Mouse (Mus musculus): ENCODE data around the gene Terb2. TPM values are rescaled to one million over a fixed set of nuclear protein-coding genes. Genes with fewer than 3 reads are reported as not detected.

Terb2 gene
- polyA plus RNA-seq, 1 experiment from 2014 or later = not detected

GRCm38 (mm10) chr2:122221798-122222197 lies 35.7 kb downstream of the Terb2 start:
- no peaks in the 10 kb centered on the region for H3K27me3 ChIP-seq (ENCODE audit: low read depth, poor library complexity, severe bottlenecking)
- WGBS = 19% methylated on average over 5 of the region's 5 CpGs
- H3K4me1 ChIP-seq = no peaks in the 10 kb centered on the region
- H3K36me3 ChIP-seq = no peaks in the 10 kb centered on the region
- H3K27ac ChIP-seq = no peak overlapping the region
- no peaks in the 10 kb centered on the region for H3K9me3 ChIP-seq (replicated peaks)
- no peak for DNase-seq (ENCODE audit: low spot score)
- H3K4me3 ChIP-seq = no peak overlapping the region

DNA sequence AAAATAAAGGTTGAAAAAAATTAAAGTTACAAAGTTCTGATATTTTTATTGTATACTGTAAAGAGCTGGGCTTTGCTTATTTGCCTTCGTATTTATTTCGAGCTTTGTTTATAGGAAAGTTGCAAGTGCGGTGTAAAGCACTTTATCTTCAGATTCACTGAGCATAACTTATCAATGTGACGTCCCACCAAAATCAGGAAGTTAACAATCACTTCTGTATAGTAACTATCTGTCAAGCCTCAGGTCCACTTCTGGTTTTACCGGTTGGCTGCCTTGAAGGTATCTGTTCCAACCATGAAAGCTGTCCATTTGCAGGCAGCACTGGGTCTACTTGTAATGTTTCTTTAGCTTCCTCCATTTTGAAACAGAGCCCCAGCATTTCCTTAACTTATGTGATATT lies 36.2 kb downstream of the Terb2 start:
- H3K27ac ChIP-seq = no peak overlapping the region
- H3K36me3 ChIP-seq = no peaks in the 10 kb centered on the region
- WGBS = 86% methylated on average over 5 of the region's 5 CpGs
- H3K4me3 ChIP-seq = no peak overlapping the region
- no peaks in the 10 kb centered on the region for H3K9me3 ChIP-seq (replicated peaks)
- H3K4me1 ChIP-seq = no peaks in the 10 kb centered on the region
- DNase-seq (ENCODE audit: low spot score) = no peak
- no peaks in the 10 kb centered on the region for H3K27me3 ChIP-seq (ENCODE audit: low read depth, poor library complexity, severe bottlenecking)

DNA sequence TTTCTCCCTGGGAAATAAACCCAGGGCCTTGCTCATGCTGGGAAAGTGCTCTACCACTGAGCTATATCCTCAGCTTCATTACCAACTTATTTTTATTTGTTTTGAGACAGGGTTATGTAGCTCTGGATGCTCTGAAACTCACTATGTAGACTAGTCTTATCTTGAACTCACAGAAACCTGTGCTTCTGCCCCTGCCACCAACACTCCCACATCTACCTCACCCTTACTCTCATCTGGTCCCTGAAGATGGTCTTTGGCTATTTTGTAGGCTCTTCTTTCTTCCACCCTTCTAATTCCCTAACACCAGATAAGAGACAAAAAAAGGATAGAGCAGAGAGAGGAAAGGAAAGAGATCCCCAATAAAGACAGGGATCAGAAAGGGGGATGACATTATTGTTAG lies 37.6 kb downstream of the Terb2 start:
- Histone ChIP-seq H3K4me3 (no peak overlapping the region), H3K27ac (no peak overlapping the region), H3K27me3 (ENCODE audit: low read depth, poor library complexity, severe bottlenecking) (no peaks in the 10 kb centered on the region), H3K9me3 (replicated peaks) (no peaks in the 10 kb centered on the region), H3K4me1 (no peaks in the 10 kb centered on the region), H3K36me3 (no peaks in the 10 kb centered on the region)
- no peak for DNase-seq (ENCODE audit: low spot score)

GRCm38 (mm10) chr2:122230395-122230794 lies 44.3 kb downstream of the Terb2 start:
- Histone ChIP-seq H3K36me3 (no peaks in the 10 kb centered on the region), H3K9me3 (replicated peaks) (no peaks in the 10 kb centered on the region), H3K27me3 (ENCODE audit: low read depth, poor library complexity, severe bottlenecking) (0 out of 2 replicates have a peak, but pooled peaks cover 2% of the 10 kb centered on the region), H3K27ac (no peak overlapping the region), H3K4me3 (no peak overlapping the region), H3K4me1 (peaks cover 11% of the 10 kb centered on the region)
- WGBS = 87% methylated on average over 6 of the region's 6 CpGs
- no peak for DNase-seq (ENCODE audit: low spot score)

GRCm38 (mm10) chr2:122231616-122232015 lies 45.5 kb downstream of the Terb2 start:
- no peak overlapping the region for H3K4me3 ChIP-seq
- no peak overlapping the region for H3K27ac ChIP-seq
- 85% methylated on average over 9 of the region's 9 CpGs for WGBS
- no peaks in the 10 kb centered on the region for H3K9me3 ChIP-seq (replicated peaks)
- 0 out of 2 replicates have a peak, but pooled peaks cover 4% of the 10 kb centered on the region for H3K27me3 ChIP-seq (ENCODE audit: low read depth, poor library complexity, severe bottlenecking)
- DNase-seq (ENCODE audit: low spot score) = no peak
- no peaks in the 10 kb centered on the region for H3K36me3 ChIP-seq
- peaks cover 11% of the 10 kb centered on the region for H3K4me1 ChIP-seq

DNA sequence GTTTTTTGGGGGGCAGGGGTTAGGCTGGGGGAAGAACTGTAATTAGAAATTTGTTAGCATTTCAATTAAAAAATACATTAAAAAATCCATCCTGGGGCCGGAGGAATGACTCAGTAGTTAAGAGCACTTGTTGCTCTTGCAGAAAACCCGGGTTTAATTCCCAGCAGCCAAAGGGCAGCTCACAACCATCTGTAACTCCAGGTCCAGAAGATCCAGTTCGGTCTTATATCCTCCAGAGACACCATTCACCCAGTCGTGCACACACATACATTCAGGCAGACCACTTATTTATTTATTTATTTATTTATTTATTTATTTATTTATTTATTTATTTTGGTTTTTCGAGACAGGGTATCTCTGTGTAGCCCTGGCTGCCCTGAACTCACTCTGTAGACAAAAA lies 47.3 kb downstream of the Terb2 start:
- H3K4me3 ChIP-seq = no peak overlapping the region
- H3K27ac ChIP-seq = no peak overlapping the region
- DNase-seq (ENCODE audit: low spot score) = no peak
- 0 out of 2 replicates have a peak, but pooled peaks cover 4% of the 10 kb centered on the region for H3K27me3 ChIP-seq (ENCODE audit: low read depth, poor library complexity, severe bottlenecking)
- H3K9me3 ChIP-seq (replicated peaks) = no peaks in the 10 kb centered on the region
- H3K36me3 ChIP-seq = no peaks in the 10 kb centered on the region
- peaks cover 11% of the 10 kb centered on the region for H3K4me1 ChIP-seq
- WGBS = 65% methylated on average over 5 of the region's 5 CpGs

DNA sequence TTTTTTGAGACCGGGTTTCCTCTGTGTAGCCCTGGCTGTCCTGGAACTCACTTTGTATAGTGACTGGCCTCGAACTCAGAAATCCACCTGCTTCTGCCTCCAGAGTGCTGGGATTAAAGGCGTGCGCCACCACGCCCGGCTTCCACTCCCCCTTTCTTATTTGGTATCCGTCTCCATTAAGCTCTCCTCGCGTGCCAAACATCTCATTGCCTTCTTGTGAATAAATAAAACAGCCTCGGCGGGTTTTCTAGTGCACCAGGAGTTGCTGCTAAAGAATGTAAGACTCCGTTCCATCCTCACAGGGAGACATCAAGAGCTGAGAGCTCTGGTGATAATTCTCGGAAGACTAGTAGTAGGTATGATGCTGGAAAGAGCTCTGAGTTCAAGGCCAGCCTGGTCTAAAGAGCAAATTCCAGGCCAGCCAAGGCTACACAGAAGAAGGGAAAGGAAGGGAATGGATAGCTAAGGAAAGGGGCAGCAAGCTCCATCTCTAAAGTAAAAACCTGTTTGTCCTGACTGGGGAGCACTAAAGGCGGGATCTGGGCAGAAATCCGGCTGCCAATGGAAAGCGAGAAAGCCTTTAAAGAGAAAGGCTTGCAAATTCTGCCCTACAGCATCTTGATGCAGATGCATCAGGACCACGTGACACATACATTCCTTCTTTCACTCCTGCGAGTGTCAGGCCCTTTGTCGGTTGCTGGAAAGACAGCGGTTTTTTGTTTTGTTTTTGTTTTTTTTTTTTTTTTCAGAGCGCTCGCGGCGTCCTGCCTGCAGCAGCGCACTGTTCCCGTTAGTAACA lies 47.9 kb downstream of the Terb2 start:
- H3K27ac ChIP-seq = peak overlapping the region; percentile 68; the same call in 1 of the 2 replicates
- H3K36me3 ChIP-seq = no peaks in the 10 kb centered on the region
- H3K4me3 ChIP-seq = peak overlapping the region; percentile 61
- DNase-seq (ENCODE audit: low spot score) = peak; percentile 49
- H3K9me3 ChIP-seq (replicated peaks) = no peaks in the 10 kb centered on the region
- H3K27me3 ChIP-seq (ENCODE audit: low read depth, poor library complexity, severe bottlenecking) = 0 out of 2 replicates have a peak, but pooled peaks cover 4% of the 10 kb centered on the region
- H3K4me1 ChIP-seq = peaks cover 11% of the 10 kb centered on the region
- 9% methylated on average over 26 of the region's 26 CpGs for WGBS

GRCm38 (mm10) chr2:122234611-122235288 lies 48.7 kb downstream of the Terb2 start, which contains the start of gene Sord:
TSS of gene Sord (plus strand) at chr2:122234749.
- Histone ChIP-seq H3K36me3 (no peaks in the 10 kb centered on the region), H3K4me3 (peak within 1 kb of the TSS; percentile 61), H3K27ac (peak within 1 kb of the TSS; percentile 68), H3K9me3 (replicated peaks) (no peaks in the 10 kb centered on the region), H3K4me1 (peaks cover 11% of the 10 kb centered on the region), H3K27me3 (ENCODE audit: low read depth, poor library complexity, severe bottlenecking) (0 out of 2 replicates have a peak, but pooled peaks cover 4% of the 10 kb centered on the region)
- peak; percentile 92 for DNase-seq (ENCODE audit: low spot score)
- WGBS = under 1% methylated on average over 35 of the region's 35 CpGs

GRCm38 (mm10) chr2:122235425-122235824 lies 49.4 kb downstream of the Terb2 start:
- Histone ChIP-seq H3K9me3 (replicated peaks) (no peaks in the 10 kb centered on the region), H3K4me1 (peaks cover 11% of the 10 kb centered on the region), H3K4me3 (peak overlapping the region; percentile 61; the same call in 1 of the 2 replicates), H3K27ac (no peak overlapping the region), H3K36me3 (no peaks in the 10 kb centered on the region), H3K27me3 (ENCODE audit: low read depth, poor library complexity, severe bottlenecking) (0 out of 2 replicates have a peak, but pooled peaks cover 4% of the 10 kb centered on the region)
- no peak for DNase-seq (ENCODE audit: low spot score)
- WGBS = 81% methylated on average over 2 of the region's 2 CpGs

- no peaks in the 10 kb centered on the region for H3K9me3 ChIP-seq (replicated peaks)
- H3K36me3 ChIP-seq = no peaks in the 10 kb centered on the region
- H3K27ac ChIP-seq = no peak overlapping the region
- H3K27me3 ChIP-seq (ENCODE audit: low read depth, poor library complexity, severe bottlenecking) = 0 out of 2 replicates have a peak, but pooled peaks cover 4% of the 10 kb centered on the region
- peaks cover 11% of the 10 kb centered on the region for H3K4me1 ChIP-seq
- H3K4me3 ChIP-seq = no peak overlapping the region
- no peak for DNase-seq (ENCODE audit: low spot score)
Measured at GRCm38 (mm10) chr2:122236321-122236720, 50.2 kb downstream of the Terb2 start.

- H3K36me3 ChIP-seq = no peaks in the 10 kb centered on the region
- WGBS = 94% methylated on average over 2 of the region's 2 CpGs
- H3K4me3 ChIP-seq = no peak overlapping the region
- no peaks in the 10 kb centered on the region for H3K9me3 ChIP-seq (replicated peaks)
- DNase-seq (ENCODE audit: low spot score) = no peak
- no peak overlapping the region for H3K27ac ChIP-seq
- 0 out of 2 replicates have a peak, but pooled peaks cover 4% of the 10 kb centered on the region for H3K27me3 ChIP-seq (ENCODE audit: low read depth, poor library complexity, severe bottlenecking)
- peaks cover 11% of the 10 kb centered on the region for H3K4me1 ChIP-seq
Measured at GRCm38 (mm10) chr2:122237891-122238470, 51.9 kb downstream of the Terb2 start.

- Histone ChIP-seq H3K4me3 (no peak overlapping the region), H3K27me3 (ENCODE audit: low read depth, poor library complexity, severe bottlenecking) (no peaks in the 10 kb centered on the region), H3K9me3 (replicated peaks) (no peaks in the 10 kb centered on the region), H3K4me1 (no peaks in the 10 kb centered on the region), H3K36me3 (no peaks in the 10 kb centered on the region), H3K27ac (no peak overlapping the region)
- no peak for DNase-seq (ENCODE audit: low spot score)
Measured at GRCm38 (mm10) chr2:122240735-122241134, 54.7 kb downstream of the Terb2 start.

DNA sequence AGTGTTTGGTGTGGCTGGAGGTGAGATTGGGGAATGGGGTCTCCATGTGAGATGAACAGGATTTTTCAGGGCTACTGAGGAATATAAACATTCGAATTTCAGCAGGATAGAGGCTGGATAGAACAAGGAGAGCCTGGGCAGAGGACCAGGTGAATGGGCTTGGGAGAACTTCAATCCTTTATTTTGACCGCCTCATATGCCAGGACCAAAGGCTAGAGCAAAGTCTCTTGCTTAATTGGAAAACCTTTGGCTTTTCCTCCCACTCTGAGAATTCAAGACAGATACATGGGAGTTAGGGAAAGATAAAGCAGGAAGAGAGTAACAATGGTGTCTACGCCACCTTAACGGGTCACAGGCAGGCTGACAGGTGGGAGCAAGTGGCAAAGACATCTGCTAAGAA lies 55.2 kb downstream of the Terb2 start:
- Histone ChIP-seq H3K27me3 (ENCODE audit: low read depth, poor library complexity, severe bottlenecking) (no peaks in the 10 kb centered on the region), H3K4me1 (no peaks in the 10 kb centered on the region), H3K36me3 (no peaks in the 10 kb centered on the region), H3K9me3 (replicated peaks) (no peaks in the 10 kb centered on the region), H3K4me3 (no peak overlapping the region), H3K27ac (no peak overlapping the region)
- DNase-seq (ENCODE audit: low spot score) = no peak
- WGBS = 91% methylated on average over 4 of the region's 4 CpGs

All from limb, embryonic 10.5 days (tissue).